Mouse (Mus musculus) ES-E14 (cell line): ENCODE data around the gene Slc27a1. TPM values are rescaled to one million over a fixed set of nuclear protein-coding genes. Genes with fewer than 3 reads are reported as not detected.
A peak's percentile ranks its signal among the peaks of the same experiment; 100 is the strongest.

ENCODE experiments used
- DNase-seq: peaks from one replicate; pipeline ENCODE4 v3.0.0-alpha.2; 2013; ENCODE audit warnings: low read depth, low spot score
- H3K27ac ChIP-seq: 2 replicates; pipeline ENCODE4 v1.5.1; 2012; ENCODE audit warnings: low read depth, mild to moderate bottlenecking, low read length, moderate library complexity, mixed read lengths; ENCODE audit not compliant: poor library complexity, insufficient read depth, severe bottlenecking
- H3K36me3 ChIP-seq: 2 replicates; pipeline ENCODE4 v1.6.1; 2012; ENCODE audit warnings: mild to moderate bottlenecking, low read length, moderate library complexity, mixed read lengths; ENCODE audit not compliant: control insufficient read depth, poor library complexity, insufficient read depth, severe bottlenecking
- H3K4me1 ChIP-seq, 2 experiments: fragments of 150-350 bp in 1 of 2; sonication (generic) in 1 of 2; 2 replicates each; pipeline ENCODE4 v1.6.1; 2012; ENCODE audit warnings: low read length in 2 of 2, mild to moderate bottlenecking in 1 of 2, mixed read lengths in 1 of 2; ENCODE audit not compliant: control insufficient read depth in 2 of 2, insufficient read depth in 2 of 2, poor library complexity in 1 of 2
- H3K4me3 ChIP-seq, 2 experiments: fragments of 150-350 bp in 1 of 2; sonication (generic) in 1 of 2; 2 replicates each; pipeline ENCODE4 v1.5.1; 2012; ENCODE audit warnings: low read length in 2 of 2, low read depth in 1 of 2, mild to moderate bottlenecking in 1 of 2, mixed read lengths in 1 of 2; ENCODE audit not compliant: insufficient read depth in 1 of 2, poor library complexity in 1 of 2, severe bottlenecking in 1 of 2
- H3K9ac ChIP-seq: 2 replicates; pipeline ENCODE4 v1.6.1; 2012; ENCODE audit warnings: low read depth, mild to moderate bottlenecking, low read length, mixed read lengths; ENCODE audit not compliant: poor library complexity, insufficient read depth, severe bottlenecking
- H3K9me3 ChIP-seq: fragments of 150-350 bp; sonication (generic); 2 replicates; pipeline ENCODE4 v1.6.1; 2012; ENCODE audit warnings: low read depth, mild to moderate bottlenecking, low read length; ENCODE audit not compliant: control insufficient read depth, insufficient read depth
- CHD2 ChIP-seq: IDR thresholded peaks from 2 replicates; pipeline ENCODE4 v1.6.1; 2014; ENCODE audit warnings: mild to moderate bottlenecking, low read depth, low read length, inconsistent platforms
- HCFC1 ChIP-seq: IDR thresholded peaks from 2 replicates; pipeline ENCODE4 v1.6.1; 2012; ENCODE audit warnings: low read length, inconsistent platforms, borderline replicate concordance; ENCODE audit not compliant: insufficient read depth
- MAFK ChIP-seq: IDR thresholded peaks from 2 replicates; pipeline ENCODE4 v1.6.1; 2014; ENCODE audit warnings: mild to moderate bottlenecking, low read depth, low read length, inconsistent platforms; ENCODE audit not compliant: insufficient read depth
- ZC3H11A ChIP-seq: IDR thresholded peaks from 2 replicates; pipeline ENCODE4 v1.6.1; 2012; ENCODE audit warnings: low read depth, mild to moderate bottlenecking, inconsistent platforms, low read length, borderline replicate concordance
- ZNF384 ChIP-seq: IDR thresholded peaks from 2 replicates; pipeline ENCODE4 v1.6.1; 2012; ENCODE audit warnings: low read depth, low read length, inconsistent platforms
- in situ Hi-C, 2 experiments: fragments of 600-800 bp; cut with MboI; formaldehyde crosslinking; loops; one replicate each; pipeline ENCODE4 v1.15.1; 2025; ENCODE audit warnings: low sequenced_read_pairs in 2 of 2, inconsistent platforms in 1 of 2; ENCODE audit not compliant: unreplicated experiment in 2 of 2
- total RNA-seq: library from RNA; depleted of rRNA; stranded (reverse); fragments of 300-350 nt; gene quantifications from 2 replicates; pipeline ENCODE4 v1.2.3, GENCODE M21; 2012

The Slc27a1 gene
- total RNA-seq, 1 experiment: 24.5 TPM

DNA sequence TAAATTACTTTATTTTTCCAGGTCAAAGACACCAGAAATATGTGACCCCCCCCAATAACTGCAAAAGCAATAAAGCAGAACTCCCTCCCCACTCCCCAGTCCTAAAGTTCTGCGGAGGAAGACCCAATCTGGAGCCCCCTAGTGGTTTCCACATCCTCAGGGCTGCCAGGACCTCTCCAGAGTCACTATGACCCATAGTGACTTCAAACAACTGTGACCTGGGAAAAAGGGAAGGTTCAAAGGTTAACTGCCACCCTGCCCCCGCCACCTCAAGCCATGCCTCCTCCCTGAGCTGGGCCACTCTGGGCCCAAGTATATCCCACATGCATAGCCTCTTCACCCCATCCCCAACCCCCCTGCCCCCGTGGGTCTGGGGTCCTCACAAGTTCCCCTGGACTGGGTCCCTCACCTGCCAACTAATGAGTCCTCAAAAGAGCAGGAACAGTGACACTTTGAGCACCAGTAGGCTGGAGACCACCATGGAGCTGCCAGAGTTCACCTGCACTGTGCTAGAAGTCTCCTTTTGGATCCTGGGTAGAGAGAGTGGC, 34.3 kb upstream of the Slc27a1 start:
- Histone ChIP-seq H3K4me3 (no peak overlapping the region), H3K36me3 (peaks cover 11% of the 10 kb centered on the region; the same call in 1 of the 2 replicates), H3K4me1 (peaks cover 2 to 24% of the 10 kb centered on the region in 2 experiments; a peak in 3 of 4 replicates), H3K9ac (no peak overlapping the region), H3K27ac (no peak overlapping the region), H3K9me3 (no peaks in the 10 kb centered on the region)
- TF ChIP-seq CHD2: no peak
- no peak for TF ChIP-seq HCFC1
- TF ChIP-seq ZC3H11A: no peak
- no peak for TF ChIP-seq MAFK
- in situ Hi-C loops: no loop called here
- DNase-seq: no peak

DNA sequence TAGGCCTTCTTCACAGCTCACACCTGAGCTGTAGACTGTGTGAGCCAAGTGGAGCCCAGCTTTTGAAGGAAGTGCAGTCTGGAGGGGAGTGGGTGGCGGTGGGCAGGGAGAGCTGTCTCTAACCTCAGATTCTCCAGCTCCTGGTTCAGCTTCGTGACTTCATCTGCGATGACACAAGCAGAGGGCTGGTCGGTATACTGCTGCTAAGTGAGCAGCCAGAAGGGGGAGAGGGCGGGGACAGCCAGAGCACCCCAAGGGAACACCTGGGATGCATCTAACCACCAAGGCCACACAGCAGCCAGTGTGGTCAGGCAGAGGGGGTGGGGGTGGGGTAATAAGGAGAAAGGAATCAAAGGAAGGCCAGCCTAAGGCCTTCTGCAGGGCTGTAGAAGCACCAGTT, 33.0 kb upstream of the Slc27a1 start:
- peak overlapping the region in 1 of 2 experiments; percentile 79; a peak in 1 of 4 replicates for H3K4me3 ChIP-seq
- no peak overlapping the region for H3K9ac ChIP-seq
- peaks cover 0 to 19% of the 10 kb centered on the region in 2 experiments; a peak in 3 of 4 replicates for H3K4me1 ChIP-seq
- TF ChIP-seq MAFK (no peak), CHD2 (no peak), ZC3H11A (no peak), ZNF384 (no peak), HCFC1 (no peak)
- H3K9me3 ChIP-seq: no peaks in the 10 kb centered on the region
- no peak overlapping the region for H3K27ac ChIP-seq
- no peak for DNase-seq
- in situ Hi-C loops: no loop called here
- peaks cover 11% of the 10 kb centered on the region; the same call in 1 of the 2 replicates for H3K36me3 ChIP-seq

DNA sequence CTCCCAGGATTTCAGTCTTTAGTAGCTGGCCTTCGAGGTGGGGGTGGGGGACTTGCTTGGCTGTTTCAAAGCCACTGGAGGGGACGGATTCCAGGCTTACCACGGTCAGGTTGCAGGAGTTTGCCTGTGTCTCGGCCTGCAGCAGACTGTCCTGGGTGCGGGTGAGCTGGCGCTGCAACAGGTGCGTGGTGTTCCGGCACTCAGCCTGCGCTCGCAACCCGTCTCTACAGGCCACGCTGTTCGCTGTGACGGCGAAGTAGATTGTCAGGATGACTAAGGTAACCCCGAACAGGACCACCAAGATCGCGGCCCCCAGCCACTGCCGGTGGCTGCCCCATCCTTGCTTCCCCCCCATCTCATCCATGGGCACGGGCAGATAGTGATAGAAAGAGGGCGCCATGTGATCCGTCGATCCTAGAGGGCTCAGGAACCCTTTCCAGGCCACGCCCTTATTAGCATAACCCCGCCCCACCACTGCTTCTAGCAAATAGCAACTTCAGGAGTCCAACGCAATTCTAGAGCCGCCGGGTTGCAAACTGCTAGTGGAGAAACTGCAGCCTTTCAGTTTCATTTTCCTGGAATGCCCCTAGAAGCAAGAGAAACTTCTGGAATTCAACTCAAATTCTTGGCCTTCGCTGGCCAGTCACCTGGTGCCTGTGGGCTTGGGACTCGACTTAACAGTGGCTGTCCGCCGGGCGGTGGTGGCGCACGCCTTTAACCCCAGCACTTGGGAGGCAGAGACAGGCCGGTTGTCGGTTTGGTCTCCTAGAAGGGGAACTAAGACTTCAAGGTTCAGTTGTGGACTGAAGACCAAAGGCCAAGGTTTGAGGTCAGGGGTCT, 31.4 kb upstream of the Slc27a1 start, which contains the start of gene Bst2:
TSS of gene Bst2 (minus strand) at position 429 of the 840 bp plus-strand sequence.
- peak within 1 kb of the TSS; percentile 34; the same call in 1 of the 2 replicates for H3K27ac ChIP-seq
- in situ Hi-C loops: no loop called here
- no peak for TF ChIP-seq ZC3H11A
- no peak for TF ChIP-seq ZNF384
- TF ChIP-seq MAFK: no peak
- no peak for TF ChIP-seq CHD2
- TF ChIP-seq HCFC1: no peak
- no peaks in the 10 kb centered on the region for H3K9me3 ChIP-seq
- DNase-seq: peak; percentile 95
- peaks cover 11% of the 10 kb centered on the region; the same call in 1 of the 2 replicates for H3K36me3 ChIP-seq
- H3K4me3 ChIP-seq: peak within 1 kb of the TSS; percentile 79 to 96
- peak within 1 kb of the TSS; percentile 74 for H3K9ac ChIP-seq
- H3K4me1 ChIP-seq: peaks cover 2 to 19% of the 10 kb centered on the region in 2 experiments; a peak in 3 of 4 replicates

DNA sequence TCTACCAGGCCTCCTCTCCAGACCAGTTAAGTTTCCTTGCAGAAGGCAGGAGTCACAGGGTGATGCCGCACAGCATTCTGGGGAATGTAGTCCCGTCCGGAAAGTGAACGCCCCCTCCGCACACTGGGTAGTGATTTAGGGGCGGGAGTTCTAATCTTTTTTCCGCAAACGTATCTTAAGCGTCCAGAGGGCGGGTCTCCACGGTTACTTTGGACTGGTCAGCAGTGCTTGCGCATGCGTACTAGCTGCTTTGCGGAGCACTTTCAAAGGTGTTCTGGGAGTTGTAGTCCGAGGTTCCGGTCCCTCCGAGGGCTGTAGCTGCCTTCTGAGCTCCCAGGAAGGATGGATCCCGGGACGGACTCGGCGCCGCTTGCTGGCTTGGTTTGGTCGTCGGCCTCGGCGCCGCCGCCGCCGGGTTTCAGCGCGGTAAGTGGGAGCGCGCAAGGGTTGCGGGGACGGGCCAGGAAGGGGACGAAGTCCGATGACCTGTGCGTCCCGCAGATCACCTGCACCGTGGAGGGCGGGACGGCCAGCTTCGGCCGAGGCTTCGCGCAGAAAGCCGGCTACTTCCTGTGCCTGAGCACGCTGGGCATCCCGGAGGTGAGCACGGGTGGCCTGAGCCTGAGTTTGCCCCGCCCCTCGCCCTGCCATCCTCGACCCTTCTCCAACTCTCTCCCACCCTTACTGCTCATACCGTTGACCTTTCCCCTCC, 25.9 kb upstream of the Slc27a1 start, which contains the start of gene Mvb12a:
TSS of gene Mvb12a (plus strand) at position 291 of the 712 bp plus-strand sequence.
- in situ Hi-C loops: no loop called here
- Histone ChIP-seq H3K9ac (peak within 1 kb of the TSS; percentile 74), H3K27ac (peak within 1 kb of the TSS; percentile 31; the same call in 1 of the 2 replicates), H3K4me1 (peaks cover 2 to 7% of the 10 kb centered on the region in 2 experiments; a peak in 2 of 4 replicates), H3K36me3 (peaks cover 12% of the 10 kb centered on the region; the same call in 1 of the 2 replicates), H3K9me3 (no peaks in the 10 kb centered on the region), H3K4me3 (peak within 1 kb of the TSS; percentile 80 to 90)
- TF ChIP-seq HCFC1 (peak; percentile 94), MAFK (no peak)
- DNase-seq: peak; percentile 98
